Mouse (Mus musculus) layer of hippocampus, adult 9-11 months (tissue): ENCODE measurements around the gene Vwa8.
"Not testable (repeated sequence)": the region's sequence is repeated elsewhere in the genome, so short reads cannot be mapped to it uniquely, and the experiment has no call there.

Experiments used
- DNase-seq: peaks from one replicate; pipeline ENCODE4 v3.0.0; 2022

Gene Vwa8

DNA sequence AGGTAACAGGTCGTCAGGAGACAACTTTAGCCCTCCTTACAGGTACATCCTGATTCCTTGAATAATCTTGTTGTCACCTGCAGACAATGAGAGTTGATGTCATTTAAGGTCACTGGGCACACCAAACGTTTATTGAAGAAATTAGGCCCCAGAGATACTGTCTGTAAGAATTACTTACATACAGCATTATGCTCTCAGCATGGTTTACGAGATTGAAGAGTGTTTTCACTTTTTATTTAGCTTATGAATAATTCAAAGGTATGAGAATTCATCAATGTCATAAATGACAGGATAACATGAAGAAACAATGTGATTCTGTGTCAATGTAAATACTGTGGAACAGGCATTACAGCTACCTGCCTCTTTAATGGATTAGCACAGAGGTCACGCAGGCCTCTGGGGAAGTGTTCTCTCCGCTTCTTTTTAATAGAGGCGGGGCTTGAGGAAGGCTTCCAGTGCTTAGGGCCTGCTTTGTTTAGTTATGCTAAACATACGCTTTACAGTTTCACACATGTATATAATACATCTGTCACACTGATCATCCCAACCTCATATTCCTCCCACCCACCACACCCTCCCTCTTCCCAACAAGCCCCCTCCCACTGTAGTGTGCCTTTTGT lies 37.2 kb downstream of the Vwa8 start:
- DNase-seq, result no peak

- no peak for DNase-seq
Measured at GRCm38 (mm10) chr14:78886566-78887234, 37.8 kb downstream of the Vwa8 start.

- not testable (repeated sequence) for DNase-seq
Measured at GRCm38 (mm10) chr14:78887494-78887893, 38.6 kb downstream of the Vwa8 start.

GRCm38 (mm10) chr14:78895496-78895895 lies 46.6 kb downstream of the Vwa8 start:
- no peak for DNase-seq

GRCm38 (mm10) chr14:78896252-78896651 lies 47.4 kb downstream of the Vwa8 start:
- no peak for DNase-seq

- DNase-seq, result peak; percentile 32
Measured at GRCm38 (mm10) chr14:78900770-78901169, 51.9 kb downstream of the Vwa8 start.

GRCm38 (mm10) chr14:78908205-78908863 lies 59.5 kb downstream of the Vwa8 start:
- no peak for DNase-seq

- DNase-seq, result no peak
Measured at GRCm38 (mm10) chr14:78912076-78912475, 63.2 kb downstream of the Vwa8 start.

GRCm38 (mm10) chr14:78914180-78914579 lies 65.3 kb downstream of the Vwa8 start:
- no peak for DNase-seq

DNA sequence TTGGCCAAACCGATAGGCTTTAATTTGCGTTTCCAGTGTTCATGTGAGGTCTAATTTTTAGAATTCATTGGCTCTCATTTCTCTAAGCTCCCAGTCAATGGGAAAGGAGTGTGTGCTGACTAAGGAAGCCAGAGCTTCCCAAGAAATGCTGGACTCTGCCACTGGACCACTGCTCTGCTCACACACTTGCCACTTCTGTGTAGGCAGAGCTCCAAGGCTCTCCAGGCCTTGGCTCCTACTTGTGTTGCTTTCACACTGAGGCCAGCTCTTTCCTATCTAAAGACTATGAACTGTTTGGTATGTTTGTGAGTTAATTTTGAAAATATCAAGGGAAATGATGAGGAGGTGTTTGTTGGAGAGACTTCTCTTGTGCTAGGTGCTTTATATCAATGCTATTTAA lies 67.8 kb downstream of the Vwa8 start:
- no peak for DNase-seq

GRCm38 (mm10) chr14:78921219-78921618 lies 72.4 kb downstream of the Vwa8 start:
- DNase-seq, result no peak

GRCm38 (mm10) chr14:78923631-78924030 lies 74.8 kb downstream of the Vwa8 start:
- DNase-seq, result no peak

GRCm38 (mm10) chr14:78924755-78925537 lies 76.1 kb downstream of the Vwa8 start:
- DNase-seq, result peak; percentile 25

DNA sequence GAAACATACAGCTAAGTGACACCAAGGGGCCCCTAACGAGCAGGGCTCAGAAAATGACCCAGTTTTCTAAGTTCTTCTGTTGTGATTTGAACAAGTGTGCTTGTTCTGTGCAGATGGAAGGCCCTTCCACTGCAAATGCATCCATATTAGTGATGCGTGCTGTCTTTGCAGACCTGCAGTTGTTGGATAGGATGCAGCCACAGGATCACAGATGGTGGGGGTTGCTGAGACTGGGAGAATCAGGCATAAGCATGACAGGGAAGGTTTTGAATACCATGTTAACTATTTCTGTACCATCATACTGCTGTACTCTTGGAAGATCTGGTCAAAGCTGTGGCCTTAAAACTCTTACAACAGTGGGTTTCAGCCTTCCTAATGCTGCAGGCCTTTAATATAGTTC lies 83.2 kb downstream of the Vwa8 start:
- no peak for DNase-seq

DNA sequence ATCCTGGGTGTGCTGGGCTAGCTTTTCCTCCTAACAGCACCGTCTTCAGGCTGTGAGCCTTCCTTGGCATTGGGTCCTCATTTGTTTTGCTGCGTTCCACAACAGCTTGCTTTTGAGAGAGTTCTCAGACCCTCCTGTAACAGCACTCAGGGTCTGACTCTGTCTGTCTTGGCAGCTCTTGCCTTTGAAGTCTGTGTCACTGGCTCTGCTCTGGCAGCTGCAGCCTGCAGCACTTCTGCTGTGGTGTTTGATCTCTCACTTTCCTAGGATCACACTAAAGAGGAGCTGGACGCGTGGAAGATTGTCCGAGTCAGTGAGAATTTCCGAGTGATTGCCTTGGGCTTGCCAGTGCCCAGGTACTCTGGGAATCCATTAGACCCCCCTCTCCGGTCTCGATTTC lies 84.5 kb downstream of the Vwa8 start:
- no peak for DNase-seq

GRCm38 (mm10) chr14:78934596-78934995 lies 85.7 kb downstream of the Vwa8 start:
- no peak for DNase-seq

DNA sequence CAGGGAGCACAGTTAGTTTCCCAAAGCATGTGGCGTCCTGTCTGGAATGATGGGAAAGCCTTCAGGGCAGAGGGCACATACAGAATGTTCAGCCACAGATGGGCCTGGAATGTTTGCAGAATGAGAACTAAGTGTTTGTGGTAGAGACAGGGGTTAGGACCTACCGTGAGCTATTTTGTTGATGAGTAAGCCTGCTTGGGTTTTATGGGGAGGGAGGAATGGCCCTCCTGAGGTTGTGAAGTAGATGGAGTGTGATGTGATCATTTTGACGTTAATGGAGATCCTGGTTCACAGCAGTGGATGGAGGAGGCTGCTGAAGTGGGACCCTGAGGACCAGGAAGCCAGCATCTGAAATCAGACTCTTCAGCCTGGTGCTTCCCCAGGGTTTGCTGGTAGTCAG lies 86.9 kb downstream of the Vwa8 start:
- DNase-seq, result no peak

GRCm38 (mm10) chr14:78941741-78942475 lies 93.1 kb downstream of the Vwa8 start:
- DNase-seq, result peak; percentile 74

DNA sequence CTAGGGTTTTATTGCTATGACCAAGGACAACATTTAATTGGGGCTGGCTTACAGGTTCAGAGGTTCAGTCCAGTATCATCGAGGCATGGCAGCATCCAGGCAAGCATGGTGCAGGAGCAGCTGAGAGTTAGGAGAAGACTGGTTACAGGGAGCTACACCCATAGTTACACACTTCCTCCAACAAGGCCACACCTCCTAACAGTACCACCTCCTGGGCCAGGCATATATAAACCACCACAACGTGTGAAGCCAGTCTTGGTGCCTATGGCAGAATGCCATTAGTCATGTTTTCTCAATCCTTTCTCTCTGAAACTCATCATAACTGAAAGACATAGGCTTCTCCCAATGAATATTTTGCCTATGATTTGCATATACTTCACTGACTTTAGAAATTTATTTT lies 106.9 kb downstream of the Vwa8 start:
- no peak for DNase-seq

DNA sequence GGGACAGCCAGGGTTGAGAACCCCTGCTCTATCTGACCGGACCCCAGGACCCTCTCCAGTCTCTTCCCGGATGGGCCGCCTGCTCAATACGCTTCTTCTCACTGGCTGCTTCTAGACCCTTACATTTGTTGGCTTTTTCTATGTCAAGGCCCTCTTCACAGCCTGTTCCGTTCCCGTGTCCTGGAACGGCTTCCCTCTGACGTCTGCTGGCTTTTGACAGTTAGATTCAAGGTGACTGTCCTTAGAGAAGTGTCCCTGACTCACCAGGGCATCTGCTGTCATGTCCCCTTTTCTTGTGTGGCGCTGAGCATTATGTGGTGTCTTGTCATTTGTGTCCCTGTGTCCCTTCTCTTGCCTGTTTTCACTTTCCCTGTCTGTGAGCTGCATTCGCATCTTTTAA lies 121.8 kb downstream of the Vwa8 start:
- DNase-seq, result no peak

GRCm38 (mm10) chr14:78972424-78972823 lies 123.6 kb downstream of the Vwa8 start:
- DNase-seq, result no peak

GRCm38 (mm10) chr14:78983104-78983503 lies 134.3 kb downstream of the Vwa8 start:
- DNase-seq, result no peak

- DNase-seq, result no peak
Measured at GRCm38 (mm10) chr14:78984296-78984695, 135.4 kb downstream of the Vwa8 start.
